Mouse (Mus musculus): ENCODE data around the gene Asb8. TPM values are rescaled to one million over a fixed set of nuclear protein-coding genes. Genes with fewer than 3 reads are reported as not detected.

The Asb8 gene
- polyA plus RNA-seq, 1 experiment from 2014 or later: 58.1 TPM

- Histone ChIP-seq H3K27ac (ENCODE audit: low read depth, low read length) (no peak overlapping the region), H3K4me2 (ENCODE audit: low read depth) (peak overlapping the region; percentile 78), H3K36me3 (ENCODE audit: control insufficient read depth, insufficient read depth, low read length) (no peaks in the 10 kb centered on the region), H3K9me3 (ENCODE audit: control insufficient read depth, low read length) (no peaks in the 10 kb centered on the region), H3K27me3 (ENCODE audit: control insufficient read depth, insufficient read depth, low read length) (no peaks in the 10 kb centered on the region), H3K4me3 (ENCODE audit: low read depth, low read length) (peak overlapping the region; percentile 43), H3K4me1 (ENCODE audit: control insufficient read depth, insufficient read depth, low read length) (0 out of 2 replicates have a peak, but pooled peaks cover 5% of the 10 kb centered on the region), H3K9ac (ENCODE audit: low read length) (peak overlapping the region; percentile 35)
- WGBS: 4% methylated on average over 26 of the region's 26 CpGs
- no peak for ATAC-seq (ENCODE audit: insufficient read depth, low FRiP score, low TSS enrichment)
- DNase-seq (ENCODE audit: low spot score): no peak
These were observed 15.2 kb upstream of the Asb8 start for GRCm38 (mm10) chr15:98180567-98181131.

- DNase-seq (ENCODE audit: low spot score) (no peak), ATAC-seq (ENCODE audit: insufficient read depth, low FRiP score, low TSS enrichment) (no peak)
- no peak overlapping the region for H3K4me2 ChIP-seq (ENCODE audit: low read depth)
- H3K27ac ChIP-seq (ENCODE audit: low read depth, low read length): no peak overlapping the region
- no peaks in the 10 kb centered on the region for H3K36me3 ChIP-seq (ENCODE audit: control insufficient read depth, insufficient read depth, low read length)
- H3K9me3 ChIP-seq (ENCODE audit: control insufficient read depth, low read length): no peaks in the 10 kb centered on the region
- H3K27me3 ChIP-seq (ENCODE audit: control insufficient read depth, insufficient read depth, low read length): no peaks in the 10 kb centered on the region
- no peak overlapping the region for H3K4me3 ChIP-seq (ENCODE audit: low read depth, low read length)
- 0 out of 2 replicates have a peak, but pooled peaks cover 5% of the 10 kb centered on the region for H3K4me1 ChIP-seq (ENCODE audit: control insufficient read depth, insufficient read depth, low read length)
- H3K9ac ChIP-seq (ENCODE audit: low read length): no peak overlapping the region
- WGBS: 70% methylated on average over 3 of the region's 3 CpGs
These were observed 11.9 kb upstream of the Asb8 start for GRCm38 (mm10) chr15:98177320-98177719.

- Histone ChIP-seq H3K4me2 (ENCODE audit: low read depth) (no peak overlapping the region), H3K27me3 (ENCODE audit: control insufficient read depth, insufficient read depth, low read length) (peaks cover 24% of the 10 kb centered on the region), H3K36me3 (ENCODE audit: control insufficient read depth, insufficient read depth, low read length) (no peaks in the 10 kb centered on the region), H3K4me3 (ENCODE audit: low read depth, low read length) (no peak overlapping the region), H3K4me1 (ENCODE audit: control insufficient read depth, insufficient read depth, low read length) (peaks cover 5% of the 10 kb centered on the region; the same call in 1 of the 2 replicates), H3K9me3 (ENCODE audit: control insufficient read depth, low read length) (no peaks in the 10 kb centered on the region), H3K9ac (ENCODE audit: low read length) (no peak overlapping the region), H3K27ac (ENCODE audit: low read depth, low read length) (no peak overlapping the region)
- 44% methylated on average over 8 of the region's 8 CpGs for whole genome bisulfite sequencing
- DNase-seq (ENCODE audit: low spot score) (peak; percentile 19), ATAC-seq (ENCODE audit: insufficient read depth, low FRiP score, low TSS enrichment) (no peak)
These were observed 8.4 kb upstream of the Asb8 start for GRCm38 (mm10) chr15:98173821-98174220.

- Histone ChIP-seq H3K9me3 (ENCODE audit: control insufficient read depth, low read length) (no peaks in the 10 kb centered on the region), H3K36me3 (ENCODE audit: control insufficient read depth, insufficient read depth, low read length) (no peaks in the 10 kb centered on the region), H3K4me2 (ENCODE audit: low read depth) (no peak overlapping the region), H3K27ac (ENCODE audit: low read depth, low read length) (no peak overlapping the region), H3K4me3 (ENCODE audit: low read depth, low read length) (no peak overlapping the region), H3K4me1 (ENCODE audit: control insufficient read depth, insufficient read depth, low read length) (peaks cover 10% of the 10 kb centered on the region; the same call in 1 of the 2 replicates), H3K27me3 (ENCODE audit: control insufficient read depth, insufficient read depth, low read length) (peaks cover 36% of the 10 kb centered on the region), H3K9ac (ENCODE audit: low read length) (no peak overlapping the region)
- no peak for ATAC-seq (ENCODE audit: insufficient read depth, low FRiP score, low TSS enrichment)
- WGBS: 71% methylated on average over 5 of the region's 5 CpGs
- no peak for DNase-seq (ENCODE audit: low spot score)
These were observed 6.7 kb upstream of the Asb8 start for GRCm38 (mm10) chr15:98172113-98172512.

GRCm38 (mm10) chr15:98170917-98171316 is 5.5 kb upstream of the Asb8 start:
- Histone ChIP-seq H3K4me1 (ENCODE audit: control insufficient read depth, insufficient read depth, low read length) (peaks cover 15% of the 10 kb centered on the region), H3K36me3 (ENCODE audit: control insufficient read depth, insufficient read depth, low read length) (no peaks in the 10 kb centered on the region), H3K27ac (ENCODE audit: low read depth, low read length) (no peak overlapping the region), H3K27me3 (ENCODE audit: control insufficient read depth, insufficient read depth, low read length) (peaks cover 41% of the 10 kb centered on the region), H3K4me3 (ENCODE audit: low read depth, low read length) (no peak overlapping the region), H3K9me3 (ENCODE audit: control insufficient read depth, low read length) (no peaks in the 10 kb centered on the region), H3K4me2 (ENCODE audit: low read depth) (no peak overlapping the region), H3K9ac (ENCODE audit: low read length) (no peak overlapping the region)
- DNase-seq (ENCODE audit: low spot score) (no peak), ATAC-seq (ENCODE audit: insufficient read depth, low FRiP score, low TSS enrichment) (no peak)
- 73% methylated on average over 9 of the region's 9 CpGs for WGBS

- Histone ChIP-seq H3K27me3 (ENCODE audit: control insufficient read depth, insufficient read depth, low read length) (peaks cover 41% of the 10 kb centered on the region), H3K4me1 (ENCODE audit: control insufficient read depth, insufficient read depth, low read length) (peaks cover 15% of the 10 kb centered on the region), H3K9me3 (ENCODE audit: control insufficient read depth, low read length) (no peaks in the 10 kb centered on the region), H3K27ac (ENCODE audit: low read depth, low read length) (no peak overlapping the region), H3K4me2 (ENCODE audit: low read depth) (peak overlapping the region; percentile 22), H3K4me3 (ENCODE audit: low read depth, low read length) (no peak overlapping the region), H3K9ac (ENCODE audit: low read length) (no peak overlapping the region), H3K36me3 (ENCODE audit: control insufficient read depth, insufficient read depth, low read length) (no peaks in the 10 kb centered on the region)
- 38% methylated on average over 7 of the region's 7 CpGs for WGBS
- ATAC-seq (ENCODE audit: insufficient read depth, low FRiP score, low TSS enrichment): no peak
- peak; percentile 30 for DNase-seq (ENCODE audit: low spot score)
These were observed 4.9 kb upstream of the Asb8 start for GRCm38 (mm10) chr15:98170365-98170764.

GRCm38 (mm10) chr15:98168622-98169004 is 3.2 kb upstream of the Asb8 start:
- ATAC-seq (ENCODE audit: insufficient read depth, low FRiP score, low TSS enrichment) (no peak), DNase-seq (ENCODE audit: low spot score) (no peak)
- H3K4me2 ChIP-seq (ENCODE audit: low read depth): peak overlapping the region; percentile 72

GRCm38 (mm10) chr15:98167645-98168621 is 2.5 kb upstream of the Asb8 start:
- peak overlapping the region; percentile 50 for H3K9ac ChIP-seq (ENCODE audit: low read length)
- peak overlapping the region; percentile 45 for H3K4me3 ChIP-seq (ENCODE audit: low read depth, low read length)
- H3K4me2 ChIP-seq (ENCODE audit: low read depth): peak overlapping the region; percentile 72
- peaks cover 15% of the 10 kb centered on the region for H3K4me1 ChIP-seq (ENCODE audit: control insufficient read depth, insufficient read depth, low read length)
- peak; percentile 95 for DNase-seq (ENCODE audit: low spot score)
- 2% methylated on average over 69 of the region's 69 CpGs for whole genome bisulfite sequencing
- ATAC-seq (ENCODE audit: insufficient read depth, low FRiP score, low TSS enrichment): peak; percentile 94
- H3K36me3 ChIP-seq (ENCODE audit: control insufficient read depth, insufficient read depth, low read length): no peaks in the 10 kb centered on the region
- H3K27me3 ChIP-seq (ENCODE audit: control insufficient read depth, insufficient read depth, low read length): peaks cover 41% of the 10 kb centered on the region
- peak overlapping the region; percentile 87 for H3K27ac ChIP-seq (ENCODE audit: low read depth, low read length)
- H3K9me3 ChIP-seq (ENCODE audit: control insufficient read depth, low read length): no peaks in the 10 kb centered on the region

More at GRCm38 (mm10) chr15:98168622-98169004, 3.2 kb upstream of the Asb8 start:
- H3K9me3 ChIP-seq (ENCODE audit: control insufficient read depth, low read length): no peaks in the 10 kb centered on the region
- peak overlapping the region; percentile 45 for H3K4me3 ChIP-seq (ENCODE audit: low read depth, low read length)
- peaks cover 41% of the 10 kb centered on the region for H3K27me3 ChIP-seq (ENCODE audit: control insufficient read depth, insufficient read depth, low read length)
- peaks cover 15% of the 10 kb centered on the region for H3K4me1 ChIP-seq (ENCODE audit: control insufficient read depth, insufficient read depth, low read length)
- H3K27ac ChIP-seq (ENCODE audit: low read depth, low read length): no peak overlapping the region
- WGBS: 3% methylated on average over 19 of the region's 19 CpGs
- H3K36me3 ChIP-seq (ENCODE audit: control insufficient read depth, insufficient read depth, low read length): no peaks in the 10 kb centered on the region
- H3K9ac ChIP-seq (ENCODE audit: low read length): no peak overlapping the region
